ENCODE assay signal across 20 mouse cellular contexts in genomic region chr13:85895141-85895540, GRCm38 (mm10).
DNase-seq lines count a peak whose midpoint lies in the region; ATAC-seq lines count a peak whose summit lies in the region.
"Had no signal": no experiment of that assay in that cellular context is flagged by ENCODE, and none has a peak within 500 bp of the region (broad histone marks: within the 10 kb centered on the region; RNA-seq: fewer than 3 reads in every experiment).

No protein-coding gene starts in this region.

- no peak overlapping the region for H3K4me3 ChIP-seq in limb, embryonic 12.5 days (replicated peaks)
- no peak overlapping the region for H3K4me3 ChIP-seq in limb, embryonic 10.5 days
- no peak overlapping the region for H3K4me3 ChIP-seq in midbrain, embryonic 14.5 days (replicated peaks; ENCODE audit: low read depth, low read length)
- H3K4me3 ChIP-seq: forebrain, embryonic 13.5 days; heart, adult 2 months; liver, embryonic 13.5 days had no signal

- peak; percentile 27 to 33 for DNase-seq in cerebellum, postnatal 14 days
- no peak for DNase-seq in cerebellum, adult 18-20 months
- DNase-seq in limb, embryonic 10.5 days (ENCODE audit: low spot score) = no peak
- peak; percentile 4 for DNase-seq in embryo, embryonic 11 days
- no peak for DNase-seq in midbrain, embryonic 14.5 days
- no peak for DNase-seq in thymus, postnatal 10 days (ENCODE audit: low spot score in 2 of 2)
- DNase-seq: adrenal gland, postnatal 25 days; cerebellum, adult 11-12 months; gastrocnemius, postnatal 25 days; heart, adult 2 months; kidney, postnatal 36 days; liver, embryonic 13.5 days; lung, embryonic 14.5 days; thymus, postnatal 14 days had no signal

- no peaks in the 10 kb centered on the region for H3K9me3 ChIP-seq in limb, embryonic 12.5 days
- H3K9me3 ChIP-seq in limb, embryonic 10.5 days (replicated peaks) = no peaks in the 10 kb centered on the region
- H3K9me3 ChIP-seq in midbrain, embryonic 14.5 days (ENCODE audit: control insufficient read depth, low read length) = no peaks in the 10 kb centered on the region
- H3K9me3 ChIP-seq: forebrain, embryonic 13.5 days; liver, embryonic 13.5 days had no signal

- no peaks in the 10 kb centered on the region for H3K4me1 ChIP-seq in limb, embryonic 12.5 days (replicated peaks)
- peaks cover 3% of the 10 kb centered on the region; the same call in 1 of the 2 replicates for H3K4me1 ChIP-seq in limb, embryonic 10.5 days
- no peaks in the 10 kb centered on the region for H3K4me1 ChIP-seq in midbrain, embryonic 14.5 days (ENCODE audit: control insufficient read depth, insufficient read depth, low read length)
- H3K4me1 ChIP-seq: forebrain, embryonic 13.5 days; liver, embryonic 13.5 days had no signal

- 36% methylated on average over 8 of the region's 8 CpGs for WGBS in limb, embryonic 12.5 days
- WGBS in limb, embryonic 10.5 days = 60% methylated on average over 8 of the region's 8 CpGs
- 14% methylated on average over 8 of the region's 8 CpGs for WGBS in midbrain, embryonic 14.5 days

- H3K27me3 ChIP-seq in limb, embryonic 12.5 days = no peaks in the 10 kb centered on the region
- no peaks in the 10 kb centered on the region for H3K27me3 ChIP-seq in limb, embryonic 10.5 days (ENCODE audit: low read depth, poor library complexity, severe bottlenecking)
- H3K27me3 ChIP-seq in midbrain, embryonic 14.5 days (ENCODE audit: control insufficient read depth, insufficient read depth, low read length) = no peaks in the 10 kb centered on the region
- H3K27me3 ChIP-seq: forebrain, embryonic 13.5 days; liver, embryonic 13.5 days had no signal

- no peaks in the 10 kb centered on the region for H3K36me3 ChIP-seq in limb, embryonic 12.5 days
- H3K36me3 ChIP-seq in limb, embryonic 10.5 days = no peaks in the 10 kb centered on the region
- H3K36me3 ChIP-seq in midbrain, embryonic 14.5 days (ENCODE audit: control insufficient read depth, insufficient read depth, low read length) = no peaks in the 10 kb centered on the region
- H3K36me3 ChIP-seq: liver, embryonic 13.5 days had no signal

- ATAC-seq in limb, embryonic 12.5 days (ENCODE audit: insufficient number of reproducible peaks, insufficient read depth, low FRiP score, low TSS enrichment, low read depth) = peak; percentile 42; the same call in 1 of the 2 replicates
- peak; percentile 11; the same call in 1 of the 2 replicates for ATAC-seq in midbrain, embryonic 14.5 days (ENCODE audit: low FRiP score, low TSS enrichment)
- ATAC-seq: activated CD4-positive, CD25-positive, alpha-beta regulatory T cell, adult 4 months; CD4-positive, CD25-positive, alpha-beta regulatory T cell, adult 4 months; forebrain, embryonic 13.5 days; intestine, embryonic 16.5 days had no signal

- no peak overlapping the region for H3K27ac ChIP-seq in limb, embryonic 12.5 days
- H3K27ac ChIP-seq in limb, embryonic 10.5 days = no peak overlapping the region
- no peak overlapping the region for H3K27ac ChIP-seq in midbrain, embryonic 14.5 days (replicated peaks; ENCODE audit: low read depth, low read length)
- H3K27ac ChIP-seq: forebrain, embryonic 13.5 days; heart, adult 2 months; liver, embryonic 13.5 days; macrophage had no signal

- H3K9ac ChIP-seq in limb, embryonic 12.5 days (replicated peaks) = no peak overlapping the region
- H3K9ac ChIP-seq in midbrain, embryonic 14.5 days (replicated peaks; ENCODE audit: low read length) = no peak overlapping the region
- H3K9ac ChIP-seq: forebrain, embryonic 13.5 days; liver, embryonic 13.5 days; lung, embryonic 14.5 days had no signal

- no peak overlapping the region for H3K4me2 ChIP-seq in limb, embryonic 12.5 days
- H3K4me2 ChIP-seq in midbrain, embryonic 14.5 days (ENCODE audit: low read length) = no peak overlapping the region
- H3K4me2 ChIP-seq: forebrain, embryonic 13.5 days; liver, embryonic 13.5 days; lung, embryonic 14.5 days had no signal

Comparison
In these comparisons a context has a peak if more than half of its experiments do, and no peak if none do; other contexts are left out.
1. DNase-seq: peak in cerebellum, postnatal 14 days (2 of 2) and embryo, embryonic 11 days (single experiment); none in cerebellum, adult 18-20 months (0 of 2), limb, embryonic 10.5 days (single experiment), midbrain, embryonic 14.5 days (single experiment) and thymus, postnatal 10 days (0 of 2).